Mouse (Mus musculus) cortical plate, adult 2 months (tissue): ENCODE data around the gene Uap1l1. TPM values are rescaled to one million over a fixed set of nuclear protein-coding genes. Genes with fewer than 3 reads are reported as not detected.
"Not testable (repeated sequence)": the region's sequence is repeated elsewhere in the genome, so short reads cannot be mapped to it uniquely, and the experiment has no call there.

Experiments
- H3K27ac ChIP-seq: fragments of 200-500 bp; 2 replicates; pipeline ENCODE4 v1.5.1; 2012; ENCODE audit warnings: low read length, control low read depth, inconsistent platforms; ENCODE audit not compliant: insufficient read depth
- H3K4me1 ChIP-seq: fragments of 200-500 bp; 2 replicates; pipeline ENCODE4 v1.6.1; 2011; ENCODE audit warnings: low read length; ENCODE audit not compliant: control insufficient read depth, insufficient read depth
- H3K4me3 ChIP-seq: fragments of 200-500 bp; 2 replicates; pipeline ENCODE4 v1.5.1; 2011; ENCODE audit warnings: mild to moderate bottlenecking, low read length, control low read depth; ENCODE audit not compliant: insufficient read depth
- CTCF ChIP-seq: fragments of 200-500 bp; IDR thresholded peaks from 2 replicates; pipeline ENCODE4 v1.5.1; 2011; ENCODE audit warnings: mild to moderate bottlenecking, control low read depth, low read length; ENCODE audit not compliant: insufficient read depth; ENCODE audit errors: extremely low read depth
- POLR2A ChIP-seq: fragments of 200-500 bp; IDR thresholded peaks from 2 replicates; pipeline ENCODE4 v1.6.1; 2011; ENCODE audit warnings: mild to moderate bottlenecking, low read length, control low read depth; ENCODE audit not compliant: insufficient read depth; ENCODE audit errors: extremely low read depth
- polyA plus RNA-seq: library from polyadenylated mRNA; depleted of rRNA; stranded (reverse); fragments of >200 nt; gene quantifications from 2 replicates; pipeline ENCODE4 v1.2.3, GENCODE M21; 2012; rRNA removed

The Uap1l1 gene
- 16.6 and 20.4 TPM in 2 replicates for polyA plus RNA-seq

DNA sequence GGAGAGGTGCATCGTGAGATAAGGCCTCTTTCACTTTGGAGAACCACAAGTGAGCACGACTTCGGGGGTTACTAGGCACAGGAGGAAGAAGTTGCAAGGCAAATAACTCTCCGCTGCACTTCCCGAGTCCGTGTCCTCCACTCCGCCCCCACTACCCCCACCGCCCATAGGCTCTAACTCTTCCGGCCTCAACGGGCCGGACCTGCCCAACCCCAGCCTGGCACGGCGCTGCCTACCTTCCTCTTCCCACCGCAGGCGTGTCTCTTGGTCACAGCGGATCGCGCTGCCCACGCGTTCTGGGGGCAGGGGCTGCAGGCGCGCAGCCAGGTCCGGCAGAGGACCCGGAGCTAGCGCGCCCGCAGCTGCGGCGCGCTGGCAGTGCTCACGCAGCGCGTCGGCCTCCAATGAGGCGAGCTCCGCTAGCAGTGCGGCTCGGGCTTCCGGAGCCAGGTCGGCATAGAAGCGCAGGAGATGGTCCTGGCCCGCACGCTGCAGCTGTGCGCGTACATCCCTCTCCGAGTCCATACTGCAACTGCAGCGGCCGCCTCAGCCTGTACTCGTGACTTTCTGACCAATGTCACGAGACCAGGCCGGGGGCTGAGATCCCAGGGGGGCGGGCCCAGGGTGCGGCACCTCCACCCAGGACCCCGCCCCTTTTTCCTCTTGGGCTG is at the start of gene Uap1l1:
Uap1l1 (minus strand) TSS at position 592 of the 671 bp plus-strand sequence.
- TF ChIP-seq POLR2A (peak; percentile 68; the same call in 1 of the 2 replicates), CTCF (no peak)
- H3K27ac ChIP-seq: no peak within 1 kb of the TSS
- H3K4me1 ChIP-seq: no peaks in the 10 kb centered on the region
- H3K4me3 ChIP-seq: peak within 1 kb of the TSS; percentile 88

DNA sequence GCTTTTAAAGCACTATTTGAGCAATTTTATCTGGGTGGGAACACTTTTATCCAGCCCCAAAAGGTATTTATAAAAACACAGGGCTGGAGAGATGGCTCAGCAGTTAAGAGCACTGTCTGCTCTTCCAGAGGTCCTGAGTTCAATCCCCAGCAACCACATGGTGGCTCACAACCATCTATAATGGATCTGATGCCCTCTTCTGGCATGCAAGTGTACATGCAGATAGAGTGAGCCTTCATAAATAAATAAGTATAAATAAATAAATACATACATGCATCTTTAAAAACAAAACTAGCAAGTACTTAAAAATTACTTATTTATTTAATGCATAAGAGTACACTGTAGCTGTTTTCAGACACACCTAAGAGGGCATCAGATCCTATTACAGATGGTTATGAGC is 48.0 kb upstream of the Uap1l1 start:
- not testable (repeated sequence) for H3K4me3 ChIP-seq, H3K4me1 ChIP-seq, H3K27ac ChIP-seq

DNA sequence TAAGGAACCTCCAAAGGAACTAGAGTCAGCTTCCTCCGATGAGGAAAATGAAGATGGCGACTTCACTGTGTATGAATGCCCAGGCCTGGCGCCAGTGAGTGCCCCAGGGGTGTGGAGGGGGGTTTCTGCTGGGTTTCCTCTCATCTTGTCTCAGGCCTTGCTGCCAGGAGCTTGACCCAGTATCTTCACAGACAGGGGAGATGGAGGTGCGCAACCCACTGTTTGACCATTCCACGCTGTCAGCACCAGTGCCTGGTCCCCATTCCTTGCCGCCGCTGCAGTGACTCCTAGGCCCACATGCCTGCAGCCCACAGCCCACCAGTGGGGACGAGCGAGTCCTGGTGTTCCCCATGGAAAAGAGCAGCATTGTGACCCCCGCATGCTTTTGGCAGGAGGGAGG is 43.4 kb upstream of the Uap1l1 start:
- TF ChIP-seq CTCF (no peak), POLR2A (no peak)
- no peak overlapping the region for H3K4me3 ChIP-seq
- no peak overlapping the region for H3K27ac ChIP-seq
- H3K4me1 ChIP-seq: peaks cover 11% of the 10 kb centered on the region

DNA sequence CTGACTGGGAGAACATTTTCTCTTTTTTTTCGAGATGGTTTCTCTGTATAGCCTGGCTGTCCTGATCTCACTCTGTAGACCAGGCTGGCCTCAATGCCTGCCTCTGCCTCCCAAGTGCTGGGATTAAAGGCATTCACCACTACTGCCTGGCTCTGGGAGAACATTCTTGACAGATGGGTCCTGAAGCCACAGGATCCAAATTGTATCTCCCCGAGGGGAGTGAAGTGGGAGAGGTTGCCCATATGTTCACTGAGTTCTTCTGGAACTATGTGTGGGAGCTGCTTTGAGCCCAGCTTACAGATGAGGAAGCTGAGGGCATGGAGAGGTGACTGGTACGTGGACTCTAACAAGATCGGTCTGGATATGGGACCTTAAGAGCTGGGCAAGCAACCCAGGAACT is 38.5 kb upstream of the Uap1l1 start:
- TF ChIP-seq CTCF (no peak), POLR2A (no peak)
- H3K4me3 ChIP-seq: peak overlapping the region; percentile 78
- H3K4me1 ChIP-seq: peaks cover 11% of the 10 kb centered on the region
- peak overlapping the region; percentile 86; the same call in 1 of the 2 replicates for H3K27ac ChIP-seq

GRCm38 (mm10) chr2:25402972-25403601 is 37.6 kb upstream of the Uap1l1 start:
- peak overlapping the region; percentile 86 for H3K27ac ChIP-seq
- peak overlapping the region; percentile 78 for H3K4me3 ChIP-seq
- peak; percentile 86 for TF ChIP-seq POLR2A
- no peak for TF ChIP-seq CTCF
- peaks cover 11% of the 10 kb centered on the region for H3K4me1 ChIP-seq

DNA sequence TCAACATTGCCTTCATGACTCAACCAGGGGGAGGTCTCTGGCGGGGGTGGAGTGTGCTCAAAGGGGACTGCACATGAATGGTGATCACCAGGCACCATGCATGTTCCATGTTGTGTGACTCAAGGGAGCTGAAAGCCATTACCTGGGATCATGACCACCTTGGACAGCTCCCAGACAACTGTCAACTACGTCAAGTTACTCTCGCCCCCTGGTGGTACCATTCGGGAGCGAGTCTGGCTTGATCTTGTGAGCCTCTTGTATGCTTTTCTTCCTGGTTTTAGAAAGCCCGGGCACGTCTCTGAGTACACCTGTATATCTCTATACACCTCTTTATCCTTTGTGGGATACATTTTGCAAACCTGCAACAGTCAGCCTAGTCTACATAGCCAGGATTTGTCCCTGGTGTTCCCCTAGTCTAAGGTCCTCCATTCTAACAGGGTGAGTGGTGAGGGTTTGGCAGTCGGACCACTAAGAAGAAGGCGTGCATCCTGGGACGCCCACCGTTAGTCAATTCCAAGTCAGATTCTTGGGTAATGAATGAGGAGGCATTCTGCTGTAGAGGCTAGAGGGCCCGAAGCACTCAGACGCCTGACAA is 37.0 kb upstream of the Uap1l1 start:
- TF ChIP-seq POLR2A: no peak
- peak; percentile 60 for TF ChIP-seq CTCF
- Histone ChIP-seq H3K4me3 (peak overlapping the region; percentile 78), H3K27ac (peak overlapping the region; percentile 26; the same call in 1 of the 2 replicates), H3K4me1 (peaks cover 11% of the 10 kb centered on the region)

DNA sequence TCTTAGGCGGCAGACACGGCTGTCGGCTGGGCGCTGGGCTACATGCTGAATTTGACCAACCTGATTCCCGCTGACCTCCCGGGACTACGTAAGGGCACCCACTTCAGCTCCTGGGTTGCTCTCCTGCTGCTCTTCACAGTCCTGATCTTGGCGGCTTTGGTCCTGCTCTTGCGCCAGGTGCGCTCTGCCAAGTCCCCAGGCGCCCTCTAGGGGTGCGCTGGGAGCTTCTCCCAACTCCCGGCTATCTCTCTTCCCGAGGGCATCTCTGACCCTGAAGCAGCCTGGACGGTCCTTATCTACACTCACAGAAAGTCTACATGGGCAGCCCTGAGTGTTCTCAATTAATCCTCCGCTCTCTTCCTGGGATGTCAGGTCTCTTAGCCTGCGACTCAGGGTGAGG is 35.3 kb upstream of the Uap1l1 start:
- H3K4me1 ChIP-seq: peaks cover 7% of the 10 kb centered on the region
- peak overlapping the region; percentile 3; the same call in 1 of the 2 replicates for H3K4me3 ChIP-seq
- no peak overlapping the region for H3K27ac ChIP-seq
- TF ChIP-seq CTCF: peak; percentile 51
- no peak for TF ChIP-seq POLR2A

- Histone ChIP-seq H3K27ac (no peak overlapping the region), H3K4me3 (peak overlapping the region; percentile 3; the same call in 1 of the 2 replicates), H3K4me1 (peaks cover 4% of the 10 kb centered on the region; the same call in 1 of the 2 replicates)
- TF ChIP-seq CTCF: no peak
- no peak for TF ChIP-seq POLR2A
Observed at GRCm38 (mm10) chr2:25400291-25400690, 34.8 kb upstream of the Uap1l1 start.

GRCm38 (mm10) chr2:25399051-25399450 is 33.6 kb upstream of the Uap1l1 start, which contains the start of gene Npdc1:
TSS of gene Npdc1 (plus strand) at chr2:25399351.
- Histone ChIP-seq H3K4me3 (no peak within 1 kb of the TSS), H3K27ac (no peak within 1 kb of the TSS), H3K4me1 (no peaks in the 10 kb centered on the region; the same call in 1 of the 2 replicates)
- TF ChIP-seq POLR2A: no peak
- TF ChIP-seq CTCF: no peak

DNA sequence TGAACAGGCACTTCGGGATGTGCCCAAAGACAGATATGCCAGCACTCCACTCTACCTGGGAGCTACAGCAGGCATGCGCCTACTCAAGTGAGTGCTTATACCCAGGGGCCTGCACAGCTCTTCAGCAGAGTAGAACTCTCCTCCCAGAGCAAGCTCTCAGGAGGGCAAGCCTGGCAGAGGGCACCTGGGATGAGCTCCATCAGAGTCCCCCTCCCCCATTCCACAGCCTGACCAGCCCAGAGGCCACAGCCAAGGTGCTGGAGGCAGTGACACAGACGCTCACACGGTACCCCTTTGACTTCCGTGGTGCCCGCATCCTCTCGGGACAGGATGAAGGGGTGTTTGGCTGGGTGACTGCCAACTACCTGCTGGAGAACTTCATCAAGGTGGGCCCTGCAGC is 32.6 kb upstream of the Uap1l1 start:
- H3K27ac ChIP-seq: no peak overlapping the region
- no peaks in the 10 kb centered on the region; the same call in 1 of the 2 replicates for H3K4me1 ChIP-seq
- TF ChIP-seq POLR2A (no peak), CTCF (no peak)
- no peak overlapping the region for H3K4me3 ChIP-seq
